Mouse (Mus musculus): ENCODE measurements around the gene C2cd5. TPM values are rescaled to one million over a fixed set of nuclear protein-coding genes. Genes with fewer than 3 reads are reported as not detected.

C2cd5 gene
- polyA plus RNA-seq, 1 experiment from 2014 or later: 43.1 TPM

- Histone ChIP-seq H3K9me3 (no peaks in the 10 kb centered on the region), H3K36me3 (peaks cover 37% of the 10 kb centered on the region), H3K27ac (replicated peaks) (no peak overlapping the region), H3K9ac (no peak overlapping the region), H3K4me1 (replicated peaks) (no peaks in the 10 kb centered on the region), H3K27me3 (no peaks in the 10 kb centered on the region), H3K4me2 (no peak overlapping the region), H3K4me3 (no peak overlapping the region)
- no peak for ATAC-seq (ENCODE audit: low FRiP score, low read depth)
- WGBS: 93% methylated on average over 8 of the region's 8 CpGs
Observed at GRCm38 (mm10) chr6:143069606-143070005, 30.3 kb downstream of the C2cd5 start.

GRCm38 (mm10) chr6:143068181-143068915, 31.6 kb downstream of the C2cd5 start:
- Histone ChIP-seq H3K36me3 (peaks cover 29% of the 10 kb centered on the region), H3K9ac (no peak overlapping the region), H3K27ac (replicated peaks) (no peak overlapping the region), H3K27me3 (no peaks in the 10 kb centered on the region), H3K4me1 (replicated peaks) (no peaks in the 10 kb centered on the region), H3K4me2 (no peak overlapping the region), H3K9me3 (no peaks in the 10 kb centered on the region), H3K4me3 (no peak overlapping the region)
- 80% methylated on average over 9 of the region's 9 CpGs for WGBS
- no peak for ATAC-seq (ENCODE audit: low FRiP score, low read depth)

- Histone ChIP-seq H3K27ac (replicated peaks) (no peak overlapping the region), H3K9ac (no peak overlapping the region), H3K9me3 (no peaks in the 10 kb centered on the region), H3K4me3 (no peak overlapping the region), H3K4me1 (replicated peaks) (no peaks in the 10 kb centered on the region), H3K27me3 (no peaks in the 10 kb centered on the region), H3K36me3 (peaks cover 24% of the 10 kb centered on the region), H3K4me2 (no peak overlapping the region)
- no peak for ATAC-seq (ENCODE audit: low FRiP score, low read depth)
- WGBS: 91% methylated on average over 3 of the region's 3 CpGs
Observed at GRCm38 (mm10) chr6:143067654-143068053, 32.3 kb downstream of the C2cd5 start.

- H3K27me3 ChIP-seq: no peaks in the 10 kb centered on the region
- H3K4me1 ChIP-seq (replicated peaks): no peaks in the 10 kb centered on the region
- 87% methylated on average over 9 of the region's 9 CpGs for WGBS
- H3K9ac ChIP-seq: no peak overlapping the region
- H3K4me3 ChIP-seq: no peak overlapping the region
- peaks cover 23% of the 10 kb centered on the region for H3K36me3 ChIP-seq
- H3K27ac ChIP-seq (replicated peaks): no peak overlapping the region
- H3K4me2 ChIP-seq: no peak overlapping the region
- ATAC-seq (ENCODE audit: low FRiP score, low read depth): no peak
- no peaks in the 10 kb centered on the region for H3K9me3 ChIP-seq
Observed at GRCm38 (mm10) chr6:143066859-143067258, 33.1 kb downstream of the C2cd5 start.

- 69% methylated on average over 2 of the region's 2 CpGs for WGBS
- no peaks in the 10 kb centered on the region for H3K9me3 ChIP-seq
- no peak for ATAC-seq (ENCODE audit: low FRiP score, low read depth)
Observed at GRCm38 (mm10) chr6:143064047-143064446, 35.9 kb downstream of the C2cd5 start.

GRCm38 (mm10) chr6:143057601-143058000, 42.3 kb downstream of the C2cd5 start:
- ATAC-seq (ENCODE audit: low FRiP score, low read depth): no peak
- Histone ChIP-seq H3K9me3 (no peaks in the 10 kb centered on the region), H3K4me1 (replicated peaks) (no peaks in the 10 kb centered on the region), H3K9ac (no peak overlapping the region), H3K27ac (replicated peaks) (no peak overlapping the region), H3K4me2 (no peak overlapping the region), H3K36me3 (peaks cover 15% of the 10 kb centered on the region; the same call in 1 of the 2 replicates), H3K4me3 (no peak overlapping the region), H3K27me3 (no peaks in the 10 kb centered on the region)
- 93% methylated on average over 5 of the region's 5 CpGs for WGBS

More at GRCm38 (mm10) chr6:143064047-143064446, 35.9 kb downstream of the C2cd5 start:
- Histone ChIP-seq H3K4me2 (no peak overlapping the region), H3K27me3 (no peaks in the 10 kb centered on the region), H3K27ac (replicated peaks) (no peak overlapping the region), H3K36me3 (peaks cover 18% of the 10 kb centered on the region; the same call in 1 of the 2 replicates), H3K4me3 (no peak overlapping the region), H3K4me1 (replicated peaks) (no peaks in the 10 kb centered on the region), H3K9ac (no peak overlapping the region)

- Histone ChIP-seq H3K9ac (no peak overlapping the region), H3K27me3 (no peaks in the 10 kb centered on the region), H3K27ac (replicated peaks) (no peak overlapping the region), H3K4me2 (no peak overlapping the region), H3K4me1 (replicated peaks) (no peaks in the 10 kb centered on the region), H3K4me3 (no peak overlapping the region), H3K9me3 (no peaks in the 10 kb centered on the region), H3K36me3 (peaks cover 45% of the 10 kb centered on the region)
- WGBS: 84% methylated on average over 5 of the region's 5 CpGs
- no peak for ATAC-seq (ENCODE audit: low FRiP score, low read depth)
Observed at GRCm38 (mm10) chr6:143051566-143051965, 48.4 kb downstream of the C2cd5 start.

- no peak; the same call in 1 of the 2 replicates for ATAC-seq (ENCODE audit: low FRiP score, low read depth)
- no peak overlapping the region for H3K27ac ChIP-seq (replicated peaks)
- WGBS: 87% methylated on average over 11 of the region's 11 CpGs
Observed at GRCm38 (mm10) chr6:143049791-143050555, 50.0 kb downstream of the C2cd5 start.

GRCm38 (mm10) chr6:143049117-143049516, 50.8 kb downstream of the C2cd5 start:
- 100% methylated on average over 2 of the region's 2 CpGs for WGBS
- ATAC-seq (ENCODE audit: low FRiP score, low read depth): no peak
- H3K4me1 ChIP-seq (replicated peaks): no peaks in the 10 kb centered on the region
- H3K9me3 ChIP-seq: no peaks in the 10 kb centered on the region
- no peak overlapping the region for H3K27ac ChIP-seq (replicated peaks)
- peaks cover 52% of the 10 kb centered on the region for H3K36me3 ChIP-seq
- no peaks in the 10 kb centered on the region for H3K27me3 ChIP-seq
- no peak overlapping the region for H3K9ac ChIP-seq
- H3K4me2 ChIP-seq: no peak overlapping the region
- H3K4me3 ChIP-seq: no peak overlapping the region

More at GRCm38 (mm10) chr6:143049791-143050555, 50.0 kb downstream of the C2cd5 start:
- no peaks in the 10 kb centered on the region for H3K27me3 ChIP-seq
- H3K4me1 ChIP-seq (replicated peaks): no peaks in the 10 kb centered on the region
- no peak overlapping the region for H3K9ac ChIP-seq
- H3K4me2 ChIP-seq: no peak overlapping the region
- H3K9me3 ChIP-seq: no peaks in the 10 kb centered on the region
- no peak overlapping the region for H3K4me3 ChIP-seq
- H3K36me3 ChIP-seq: peaks cover 49% of the 10 kb centered on the region

GRCm38 (mm10) chr6:143047538-143048258, 52.2 kb downstream of the C2cd5 start:
- Histone ChIP-seq H3K9ac (no peak overlapping the region), H3K4me2 (no peak overlapping the region), H3K27me3 (no peaks in the 10 kb centered on the region), H3K9me3 (no peaks in the 10 kb centered on the region), H3K27ac (replicated peaks) (0 out of 2 replicates have a peak overlapping the region, but pooled peaks have one; percentile 8), H3K36me3 (peaks cover 47% of the 10 kb centered on the region), H3K4me1 (replicated peaks) (no peaks in the 10 kb centered on the region), H3K4me3 (no peak overlapping the region)
- WGBS: 78% methylated on average over 15 of the region's 15 CpGs
- peak; percentile 54; the same call in 1 of the 2 replicates for ATAC-seq (ENCODE audit: low FRiP score, low read depth)

- 0 out of 2 replicates have a peak overlapping the region, but pooled peaks have one; percentile 13 for H3K27ac ChIP-seq (replicated peaks)
- no peak for ATAC-seq (ENCODE audit: low FRiP score, low read depth)
- H3K27me3 ChIP-seq: no peaks in the 10 kb centered on the region
- no peaks in the 10 kb centered on the region for H3K4me1 ChIP-seq (replicated peaks)
- no peak overlapping the region for H3K9ac ChIP-seq
- WGBS: 36% methylated on average over 6 of the region's 6 CpGs
- no peaks in the 10 kb centered on the region for H3K9me3 ChIP-seq
- H3K4me2 ChIP-seq: no peak overlapping the region
- peaks cover 34% of the 10 kb centered on the region for H3K36me3 ChIP-seq
- H3K4me3 ChIP-seq: no peak overlapping the region
Observed at GRCm38 (mm10) chr6:143041578-143041977, 58.4 kb downstream of the C2cd5 start.

GRCm38 (mm10) chr6:143035261-143035660, 64.7 kb downstream of the C2cd5 start:
- peaks cover 66% of the 10 kb centered on the region for H3K36me3 ChIP-seq
- no peak overlapping the region for H3K9ac ChIP-seq
- H3K27me3 ChIP-seq: no peaks in the 10 kb centered on the region
- H3K4me2 ChIP-seq: no peak overlapping the region
- no peak for ATAC-seq (ENCODE audit: low FRiP score, low read depth)
- no peaks in the 10 kb centered on the region for H3K9me3 ChIP-seq
- no peak overlapping the region for H3K4me3 ChIP-seq
- no peak overlapping the region for H3K27ac ChIP-seq (replicated peaks)
- H3K4me1 ChIP-seq (replicated peaks): no peaks in the 10 kb centered on the region
- WGBS: 69% methylated on average over 4 of the region's 4 CpGs
